Mouse (Mus musculus) stomach, embryonic 16.5 days (tissue): ENCODE measurements around the gene Hfe. TPM values are rescaled to one million over a fixed set of nuclear protein-coding genes. Genes with fewer than 3 reads are reported as not detected.
A peak's percentile ranks its signal among the peaks of the same experiment; 100 is the strongest.

Experiments
- ATAC-seq: fragments of 200-750 bp; cut with Nextera tagmentation; 2 replicates; pipeline ENCODE4 v1.8.0; 2017; ENCODE audit warnings: moderate number of reproducible peaks, moderate TSS enrichment; ENCODE audit not compliant: insufficient read depth, low FRiP score
- H3K27ac ChIP-seq: fragments of 300-500 bp; sonication (generic); 2 replicates; pipeline ENCODE4 v1.5.1; 2014; ENCODE audit warnings: low read length
- H3K27me3 ChIP-seq: fragments of 300-500 bp; sonication (generic); 2 replicates; pipeline ENCODE4 v1.6.1; 2014; ENCODE audit warnings: low read length, control low read depth, mixed read lengths; ENCODE audit not compliant: control insufficient read depth, insufficient read depth
- H3K36me3 ChIP-seq: fragments of 300-500 bp; sonication (generic); 2 replicates; pipeline ENCODE4 v1.6.1; 2014; ENCODE audit warnings: low read length; ENCODE audit not compliant: control insufficient read depth, insufficient read depth
- H3K4me1 ChIP-seq: fragments of 300-500 bp; sonication (generic); 2 replicates; pipeline ENCODE4 v1.6.1; 2014; ENCODE audit warnings: low read length, control low read depth, mixed read lengths; ENCODE audit not compliant: control insufficient read depth, insufficient read depth
- H3K4me2 ChIP-seq: fragments of 300-500 bp; sonication (generic); 2 replicates; pipeline ENCODE4 v1.6.1; 2014; ENCODE audit warnings: low read depth, low read length, mixed read lengths
- H3K4me3 ChIP-seq: fragments of 300-500 bp; sonication (generic); replicated peaks from 2 replicates; pipeline ENCODE4 v1.5.1; 2014; ENCODE audit warnings: mild to moderate bottlenecking, low read length
- H3K9ac ChIP-seq: fragments of 300-500 bp; sonication (generic); 2 replicates; pipeline ENCODE4 v1.6.1; 2014; ENCODE audit warnings: low read length
- H3K9me3 ChIP-seq: fragments of 300-500 bp; sonication (generic); replicated peaks from 2 replicates; pipeline ENCODE4 v1.6.1; 2016; ENCODE audit warnings: low read length, control low read depth; ENCODE audit not compliant: control insufficient read depth
- WGBS: fragments of 180-500 bp; shearing (Covaris S2); extraction: QIAGEN DNeasy Blood & Tissue Kit; methylation state at CpG from one replicate; pipeline ENCODE4 v1.1.7; 2014; 5-methylcytosine and 5-hydroxymethylcytosine counted together
- polyA plus RNA-seq: library from polyadenylated mRNA; unstranded; fragments of >200 nt; fragmentation: Nextera tagmentation; extraction: Ambion mirVana; gene quantifications from 2 replicates; pipeline ENCODE4 v1.2.1, GENCODE M21; 2015

The Hfe gene
- polyA plus RNA-seq, 1 experiment from 2014 or later = 9.6 TPM

GRCm38 (mm10) chr13:23745381-23746161, 34.9 kb upstream of the Hfe start, which contains the start of gene Hist1h3c:
Gene Hist1h3c (minus strand): TSS chr13:23745602.
- Histone ChIP-seq H3K27ac (peak within 1 kb of the TSS; percentile 99), H3K9me3 (no peaks in the 10 kb centered on the region), H3K4me1 (peaks cover 24% of the 10 kb centered on the region), H3K9ac (peak within 1 kb of the TSS; percentile 73), H3K4me2 (peak within 1 kb of the TSS; percentile 59), H3K36me3 (no peaks in the 10 kb centered on the region), H3K4me3 (peak within 1 kb of the TSS; percentile 49), H3K27me3 (no peaks in the 10 kb centered on the region)
- peak; percentile 72 for ATAC-seq
- WGBS = under 1% methylated on average over 28 of the region's 28 CpGs

- H3K36me3 ChIP-seq = no peaks in the 10 kb centered on the region
- peak overlapping the region; percentile 49 for H3K4me3 ChIP-seq
- H3K4me2 ChIP-seq = peak overlapping the region; percentile 59
- no peak for ATAC-seq
- H3K27ac ChIP-seq = peak overlapping the region; percentile 79
- peaks cover 28% of the 10 kb centered on the region for H3K4me1 ChIP-seq
- H3K9me3 ChIP-seq = no peaks in the 10 kb centered on the region
- no peaks in the 10 kb centered on the region for H3K27me3 ChIP-seq
- peak overlapping the region; percentile 61 for H3K9ac ChIP-seq
- WGBS = 2% methylated on average over 16 of the region's 36 CpGs
Observed at GRCm38 (mm10) chr13:23744421-23745380, 34.0 kb upstream of the Hfe start.

GRCm38 (mm10) chr13:23743963-23744362, 33.3 kb upstream of the Hfe start:
- Histone ChIP-seq H3K4me3 (peak overlapping the region; percentile 49), H3K27me3 (no peaks in the 10 kb centered on the region), H3K9me3 (no peaks in the 10 kb centered on the region), H3K4me1 (peaks cover 32% of the 10 kb centered on the region), H3K4me2 (peak overlapping the region; percentile 59), H3K27ac (no peak overlapping the region), H3K36me3 (no peaks in the 10 kb centered on the region), H3K9ac (no peak overlapping the region)
- no peak for ATAC-seq
- 27% methylated on average over 4 of the region's 4 CpGs for WGBS

- no peaks in the 10 kb centered on the region for H3K27me3 ChIP-seq
- no peaks in the 10 kb centered on the region for H3K36me3 ChIP-seq
- H3K27ac ChIP-seq = no peak overlapping the region
- no peaks in the 10 kb centered on the region for H3K9me3 ChIP-seq
- no peak overlapping the region for H3K4me3 ChIP-seq
- H3K9ac ChIP-seq = no peak overlapping the region
- H3K4me1 ChIP-seq = peaks cover 32% of the 10 kb centered on the region
- WGBS = 86% methylated on average over 5 of the region's 5 CpGs
- H3K4me2 ChIP-seq = no peak overlapping the region
- no peak for ATAC-seq
Observed at GRCm38 (mm10) chr13:23743215-23743614, 32.6 kb upstream of the Hfe start.

- no peak for ATAC-seq
- H3K4me3 ChIP-seq = no peak overlapping the region
- no peaks in the 10 kb centered on the region for H3K27me3 ChIP-seq
- H3K4me2 ChIP-seq = no peak overlapping the region
- H3K27ac ChIP-seq = no peak overlapping the region
- H3K36me3 ChIP-seq = no peaks in the 10 kb centered on the region
- no peaks in the 10 kb centered on the region for H3K9me3 ChIP-seq
- H3K4me1 ChIP-seq = peaks cover 21% of the 10 kb centered on the region; the same call in 1 of the 2 replicates
- no peak overlapping the region for H3K9ac ChIP-seq
Observed at GRCm38 (mm10) chr13:23742007-23742406, 31.4 kb upstream of the Hfe start.

GRCm38 (mm10) chr13:23740910-23741309, 30.3 kb upstream of the Hfe start:
- Histone ChIP-seq H3K36me3 (no peaks in the 10 kb centered on the region), H3K4me1 (peaks cover 21% of the 10 kb centered on the region; the same call in 1 of the 2 replicates), H3K9me3 (no peaks in the 10 kb centered on the region), H3K27ac (peak overlapping the region; percentile 99; the same call in 1 of the 2 replicates), H3K4me2 (peak overlapping the region; percentile 91), H3K27me3 (no peaks in the 10 kb centered on the region), H3K4me3 (peak overlapping the region; percentile 70), H3K9ac (no peak overlapping the region)
- WGBS = 48% methylated on average over 5 of the region's 5 CpGs
- ATAC-seq = no peak

- H3K9ac ChIP-seq = peak overlapping the region; percentile 85
- ATAC-seq = no peak
- peak overlapping the region; percentile 91 for H3K4me2 ChIP-seq
- H3K9me3 ChIP-seq = no peaks in the 10 kb centered on the region
- H3K4me1 ChIP-seq = peaks cover 21% of the 10 kb centered on the region; the same call in 1 of the 2 replicates
- 18% methylated on average over 13 of the region's 13 CpGs for WGBS
- peak overlapping the region; percentile 99 for H3K27ac ChIP-seq
- no peaks in the 10 kb centered on the region for H3K36me3 ChIP-seq
- H3K27me3 ChIP-seq = no peaks in the 10 kb centered on the region
- H3K4me3 ChIP-seq = peak overlapping the region; percentile 70
Observed at GRCm38 (mm10) chr13:23740256-23740840, 29.7 kb upstream of the Hfe start.

GRCm38 (mm10) chr13:23739922-23740252, 29.2 kb upstream of the Hfe start:
- peak overlapping the region; percentile 91 for H3K4me2 ChIP-seq
- H3K27me3 ChIP-seq = no peaks in the 10 kb centered on the region
- WGBS = under 1% methylated on average over 14 of the region's 14 CpGs
- ATAC-seq = no peak; the same call in 1 of the 2 replicates
- peak overlapping the region; percentile 99 for H3K27ac ChIP-seq
- H3K4me3 ChIP-seq = peak overlapping the region; percentile 70
- peaks cover 21% of the 10 kb centered on the region; the same call in 1 of the 2 replicates for H3K4me1 ChIP-seq
- no peaks in the 10 kb centered on the region for H3K36me3 ChIP-seq
- peak overlapping the region; percentile 85 for H3K9ac ChIP-seq
- no peaks in the 10 kb centered on the region for H3K9me3 ChIP-seq
